Mouse (Mus musculus): ENCODE results near the gene Vars.

DNA sequence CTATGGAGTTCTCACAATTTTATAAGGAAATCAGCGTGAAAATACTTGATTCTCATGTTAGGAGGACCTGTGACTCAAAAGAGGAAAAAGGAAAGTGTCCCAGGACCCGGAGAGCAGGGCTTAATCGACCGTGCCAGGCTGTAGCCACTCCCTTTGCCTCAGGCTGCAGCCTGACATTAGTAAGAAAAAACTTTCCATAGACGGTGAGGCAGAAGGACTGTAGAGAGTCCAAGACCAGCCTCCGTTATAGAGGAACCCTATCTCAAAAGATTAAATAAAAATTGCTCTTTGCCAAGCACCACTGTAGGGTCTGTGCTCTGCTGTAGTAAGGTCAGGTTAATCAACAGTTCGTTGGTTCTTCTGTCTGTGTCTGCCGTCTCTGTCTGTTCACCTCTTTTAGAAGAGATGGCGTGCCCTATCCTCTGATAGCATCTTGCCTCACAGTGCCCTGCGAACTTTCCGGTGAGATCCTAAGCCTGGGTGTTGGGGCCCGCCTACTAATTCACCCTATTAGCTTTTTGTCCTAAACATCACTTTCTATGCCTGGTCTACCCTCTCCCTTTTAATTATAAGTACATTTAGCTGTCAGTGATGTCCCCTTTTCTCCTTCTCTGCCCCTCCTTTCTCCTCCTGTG lies 40.8 kb upstream of the Vars start:
- no peak for TF ChIP-seq POLR2A (IDR thresholded peaks at IDR 0.05; ENCODE audit: low read depth, low read length)
- no peak for TF ChIP-seq CTCF (IDR thresholded peaks at IDR 0.05; ENCODE audit: extremely low read depth, insufficient read length, insufficient replicate concordance, low read depth, low read length)

All from small intestine, adult 2 months (tissue).